Mouse (Mus musculus) left cerebral cortex, postnatal 14 days (tissue): ENCODE measurements around the gene Rps3. TPM values are rescaled to one million over a fixed set of nuclear protein-coding genes. Genes with fewer than 3 reads are reported as not detected.
"Not testable (repeated sequence)": the region's sequence is repeated elsewhere in the genome, so short reads cannot be mapped to it uniquely, and the experiment has no call there.

ENCODE experiments used
- DNase-seq, 2 experiments: peaks; one replicate each; pipeline ENCODE4 v3.0.0; 2021 to 2022; ENCODE audit warnings: low spot score in 2 of 2, mixed read lengths in 1 of 2
- intact Hi-C: fragments of 180-260 bp; cut with DNase I; formaldehyde crosslinking; loops from one replicate; pipeline ENCODE4 v1.15.1; 2025
- long read RNA-seq, 2 experiments: library from polyadenylated mRNA; stranded (forward); transcript quantifications; one replicate each; pipeline ENCODE4 v2.0.0; 2021
- total RNA-seq, 2 experiments: library from RNA; stranded (reverse); gene quantifications; 2 replicates each; pipeline ENCODE4 v1.2.3; 2021

Gene Rps3
- total RNA-seq: 100 to 1,000 TPM; 221 to 235 TPM
- long read RNA-seq, experiment 1, transcript Rps3-201 (7 exons, 1,908 nt): major isoform, 164 of 174 reads
- long read RNA-seq, experiment 1, partial matches to known transcripts: 9 of 174 reads
- long read RNA-seq, experiment 1, other reads (novel, unspliced or antisense): 1 of 174 reads
- long read RNA-seq, experiment 2, transcript Rps3-201 (7 exons, 1,908 nt): major isoform, 124 of 134 reads
- long read RNA-seq, experiment 2, partial matches to known transcripts: 9 of 134 reads
- long read RNA-seq, experiment 2, other reads (novel, unspliced or antisense): 1 of 134 reads

DNA sequence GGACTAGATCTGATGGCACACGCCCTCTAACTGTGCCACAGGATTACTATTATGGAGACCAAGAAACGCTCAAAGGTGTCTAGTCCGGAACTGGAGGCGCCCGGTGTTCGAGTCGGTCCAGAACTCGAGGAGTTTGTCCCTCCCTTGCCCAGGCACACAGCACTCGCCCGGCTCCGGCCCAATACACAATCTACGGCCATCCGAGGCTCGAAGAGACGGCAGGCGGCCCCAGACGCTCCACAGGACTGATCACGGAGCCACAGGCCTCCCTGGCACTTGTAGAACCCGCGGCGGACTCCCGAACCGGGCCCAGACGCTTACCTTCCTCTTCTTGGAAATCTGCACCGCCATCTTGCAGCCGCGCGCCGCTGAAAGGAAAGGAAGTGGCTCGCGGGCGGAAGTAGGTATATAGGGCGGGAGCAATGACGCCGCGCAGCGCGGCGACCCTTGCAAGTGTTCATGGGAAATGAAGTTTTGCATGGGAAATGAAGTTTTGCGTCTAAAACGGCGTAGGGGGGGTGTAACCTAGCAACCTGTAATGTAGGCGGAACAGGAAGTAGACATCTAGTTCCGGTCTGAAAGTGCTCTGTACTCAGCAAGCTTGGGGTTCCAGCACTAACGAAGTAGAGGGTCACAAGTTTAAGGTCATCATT lies at the start of gene Rps3:
TSS of gene Rps3 (minus strand) at position 468 of the 653 bp plus-strand sequence.
- peak; percentile 95 to 98 for DNase-seq
- intact Hi-C loops: no loop called here

DNA sequence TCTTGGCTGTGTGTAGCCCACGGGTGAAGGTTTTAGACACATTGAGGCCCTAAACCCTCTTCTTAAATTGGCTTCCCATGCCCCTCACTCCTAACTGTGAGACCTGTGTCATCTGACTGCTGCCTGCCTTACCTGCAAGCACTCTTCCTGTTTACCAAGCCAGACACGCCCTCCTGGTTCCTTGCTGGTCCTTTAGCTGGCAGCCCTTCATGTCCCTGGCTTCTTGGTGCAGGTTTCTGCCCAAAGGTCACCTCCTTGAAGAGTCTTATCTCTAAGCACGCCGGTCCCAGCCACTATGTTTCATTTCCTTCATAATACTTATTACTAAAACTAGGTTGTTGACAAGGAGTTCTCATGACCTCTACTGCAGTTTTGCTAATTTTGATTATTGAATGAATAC lies 49.0 kb upstream of the Rps3 start:
- intact Hi-C loops: no loop called here
- DNase-seq: no peak

DNA sequence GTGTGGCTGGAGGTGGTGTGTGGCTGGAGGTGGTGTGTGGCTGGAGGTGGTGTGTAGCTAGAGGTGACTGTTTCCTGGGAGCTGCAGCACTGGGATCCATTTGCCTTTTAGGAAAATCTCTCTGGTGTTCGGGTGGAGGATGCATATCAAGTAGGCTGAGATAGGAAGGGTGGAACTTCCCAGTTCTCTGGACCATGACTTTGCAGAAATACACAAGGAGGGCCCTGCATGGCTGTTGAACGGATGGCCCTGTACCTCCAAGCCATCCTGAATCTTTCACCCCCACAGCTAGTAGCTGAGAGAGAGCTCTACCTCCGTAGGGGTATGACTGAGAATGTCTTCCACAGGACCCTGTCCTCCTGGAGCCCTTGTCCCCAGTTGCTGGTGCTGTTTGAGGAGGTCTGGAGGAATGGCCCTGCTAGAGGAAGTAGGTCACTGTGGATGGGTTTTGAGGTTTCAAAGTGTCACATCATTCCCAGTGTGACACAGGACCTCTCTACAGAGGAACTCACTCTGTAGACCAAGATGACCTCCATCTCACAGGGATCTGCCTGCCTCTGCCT lies 48.0 kb upstream of the Rps3 start:
- DNase-seq: no peak
- intact Hi-C loops: no loop called here

DNA sequence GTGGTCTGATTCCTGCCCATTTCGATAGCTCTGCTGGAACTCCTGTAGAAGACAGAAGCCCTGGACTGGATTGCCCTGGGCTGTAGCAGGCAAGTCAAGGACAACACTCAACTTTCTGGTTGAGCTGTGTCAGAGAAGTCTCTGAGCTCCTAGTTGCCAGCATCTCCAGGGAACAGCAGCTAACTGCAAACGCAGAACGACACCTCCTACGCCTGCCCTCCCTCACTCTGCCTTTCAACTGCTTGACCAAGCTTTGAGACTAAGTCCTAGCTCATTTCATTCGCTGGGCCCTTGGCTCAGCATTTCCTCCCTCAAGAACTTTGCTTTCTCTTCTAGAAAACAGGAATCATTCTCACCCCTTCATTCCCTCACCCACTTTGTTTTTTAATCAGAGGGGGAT lies 45.9 kb upstream of the Rps3 start:
- intact Hi-C loops: no loop called here
- no peak for DNase-seq

DNA sequence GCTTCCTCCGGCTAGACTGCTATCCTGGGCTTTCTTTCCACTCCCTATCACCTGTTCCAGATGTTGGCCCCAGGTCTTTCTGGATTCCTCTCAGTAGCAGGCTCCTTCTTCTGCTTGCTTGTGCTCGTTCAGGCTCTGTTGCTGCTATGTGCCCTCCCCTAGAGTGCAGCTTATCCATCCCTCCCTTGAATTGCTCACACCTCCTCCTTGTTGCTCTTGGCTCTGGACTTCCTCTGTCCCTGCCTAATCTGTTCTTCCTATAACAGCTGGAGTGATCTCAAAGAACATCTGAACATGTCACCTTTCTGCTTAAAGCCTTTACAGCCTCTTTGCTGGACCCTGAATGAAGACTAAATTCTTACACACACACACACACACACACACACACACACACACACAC lies 45.0 kb upstream of the Rps3 start:
- no peak for DNase-seq
- intact Hi-C loops: no loop called here

DNA sequence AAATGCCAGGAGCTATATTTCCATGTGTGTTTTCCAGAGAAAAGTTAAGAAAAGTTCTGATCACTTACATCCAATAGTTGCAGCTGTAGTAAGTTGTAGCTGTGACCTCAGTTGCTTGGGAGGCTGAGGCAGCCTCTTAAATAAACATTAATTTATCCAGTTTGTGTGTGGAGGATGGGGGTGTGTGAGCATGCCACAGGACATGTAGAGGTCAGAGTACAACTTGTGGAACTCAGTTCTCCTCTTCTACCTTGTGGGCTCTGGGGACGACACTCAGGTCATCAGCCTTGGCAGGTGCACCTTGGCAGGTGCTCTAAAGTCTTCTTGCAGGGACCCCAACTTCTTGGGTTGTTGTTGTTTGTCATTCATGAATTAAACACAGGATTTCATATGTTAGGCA lies 40.3 kb upstream of the Rps3 start:
- intact Hi-C loops: no loop called here

DNA sequence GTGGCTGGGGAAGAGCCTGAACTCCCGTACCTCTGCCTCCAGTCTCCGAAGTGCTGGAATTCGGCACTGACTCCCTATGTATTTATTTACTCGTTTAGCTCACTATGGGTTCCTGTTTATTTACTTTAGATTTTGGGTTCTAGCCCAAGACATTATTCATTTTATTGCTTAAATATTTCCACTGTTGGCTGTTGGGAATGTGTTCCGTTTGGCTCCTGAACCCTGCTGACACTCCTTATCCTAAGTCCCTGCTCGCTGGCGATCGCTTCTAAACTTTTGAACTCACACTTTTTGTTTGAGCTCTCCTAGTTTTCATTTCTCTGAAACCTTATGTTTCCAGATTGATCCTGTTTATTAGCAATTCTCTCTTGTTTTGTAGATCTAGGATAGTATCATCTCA lies 39.6 kb upstream of the Rps3 start:
- no peak for DNase-seq
- intact Hi-C loops: no loop called here

More for the DNA sequence above, 40.3 kb upstream of the Rps3 start:
- DNase-seq: no peak

DNA sequence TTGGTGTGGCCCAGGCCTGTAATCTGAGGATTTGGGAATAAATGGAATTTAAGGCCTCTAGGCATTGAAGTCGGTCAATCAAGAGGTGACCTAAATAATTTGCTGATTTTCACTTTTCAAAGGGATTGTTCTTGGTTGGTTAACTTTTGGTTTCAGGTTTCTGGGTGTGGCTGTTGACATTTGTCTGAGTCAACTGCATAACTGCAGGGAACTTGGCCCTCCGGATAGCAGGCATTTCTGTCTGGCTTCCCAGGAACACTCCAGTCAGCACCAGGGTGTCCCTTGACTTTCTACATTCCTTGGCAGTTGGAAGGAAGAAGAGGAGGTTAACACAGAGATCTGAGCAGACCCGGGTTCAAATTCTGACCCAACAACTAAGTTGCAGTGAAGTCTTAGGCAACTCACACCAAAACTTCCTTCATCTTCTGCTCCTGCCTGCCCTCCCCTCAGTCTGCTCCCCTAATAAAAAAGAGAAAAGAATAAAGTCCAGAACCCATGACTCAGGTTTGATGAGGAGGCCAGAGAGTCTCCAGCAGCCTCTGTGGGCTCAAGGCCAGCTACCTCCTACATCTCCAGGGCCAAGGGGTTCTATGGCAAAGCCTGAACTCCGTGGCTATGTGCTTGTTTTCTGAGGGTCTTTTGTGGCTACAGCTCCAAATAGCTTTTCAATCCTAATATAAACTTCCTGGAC lies 35.6 kb upstream of the Rps3 start:
- intact Hi-C loops: no loop called here
- no peak for DNase-seq

DNA sequence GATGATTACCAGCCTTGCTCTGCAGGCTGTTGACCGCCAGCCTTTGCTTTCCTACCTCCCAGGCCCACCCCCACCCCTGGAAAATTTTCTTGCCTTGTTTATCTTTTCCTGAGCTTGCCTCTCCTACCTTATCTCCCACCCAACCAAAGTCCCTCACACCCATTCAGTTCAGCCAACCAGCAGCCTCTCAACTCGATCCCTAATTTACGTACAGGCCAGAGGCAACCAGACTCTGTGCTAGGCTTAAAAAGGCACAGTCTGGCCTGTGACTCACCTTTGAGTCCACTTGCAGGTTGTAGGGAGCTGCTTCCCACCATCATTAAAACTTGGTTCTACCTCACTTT lies 33.2 kb upstream of the Rps3 start:
- intact Hi-C loops: no loop called here
- no peak for DNase-seq

DNA sequence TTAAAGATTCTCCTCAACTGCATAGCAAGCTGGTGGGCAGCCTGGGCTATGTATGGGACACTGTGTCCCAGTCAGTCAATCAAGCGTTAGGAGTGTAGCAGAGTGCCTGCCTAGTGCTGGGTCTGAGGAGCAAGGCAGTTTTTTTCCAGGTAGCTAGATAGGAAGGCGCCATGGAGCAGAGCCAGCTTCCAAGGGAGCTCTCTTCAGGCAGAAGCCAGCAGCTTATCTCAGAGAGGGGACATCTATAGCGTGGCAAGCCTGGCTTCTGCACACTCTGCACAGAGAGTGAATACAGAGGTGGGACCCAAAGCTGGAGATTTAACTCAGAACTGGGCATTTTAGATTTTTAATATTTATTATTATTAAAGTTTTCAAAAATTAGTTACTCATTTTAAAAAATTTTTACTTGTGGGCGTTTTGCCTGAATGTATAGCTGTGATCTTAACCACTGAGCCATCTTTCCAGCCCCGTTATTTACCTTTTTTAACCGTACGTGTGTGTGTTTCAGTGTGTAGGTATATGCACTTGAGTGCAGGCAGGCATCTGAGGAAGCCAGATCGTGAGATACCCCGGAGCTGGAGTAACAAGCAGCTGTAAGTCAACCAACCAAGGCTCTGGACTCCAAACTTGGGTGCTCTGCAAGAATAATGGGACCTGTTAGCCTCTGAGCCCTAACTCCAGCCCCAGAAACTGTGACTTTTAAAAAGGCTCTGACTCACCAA lies 32.7 kb upstream of the Rps3 start:
- no peak for DNase-seq
- intact Hi-C loops: no loop called here

DNA sequence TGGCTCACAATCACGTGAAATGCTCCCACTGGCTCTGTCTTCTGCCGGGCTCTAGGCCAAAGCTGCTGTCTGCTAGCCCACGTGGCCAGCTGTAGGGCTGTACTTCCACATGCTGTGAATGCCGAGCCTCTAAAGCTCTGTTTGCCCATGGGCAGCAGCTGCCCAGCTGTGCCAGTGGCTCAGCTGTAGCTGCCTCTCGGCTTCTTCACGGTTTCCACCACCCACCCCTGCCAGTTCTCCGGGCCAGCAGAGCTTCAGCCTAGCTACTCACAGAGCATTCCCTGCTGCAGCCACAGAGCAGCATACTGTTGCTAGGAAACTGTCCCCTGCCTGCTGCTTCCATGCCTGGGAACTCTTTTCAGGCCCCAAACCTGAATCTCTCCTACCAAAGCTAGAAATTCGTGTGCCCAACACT lies 26.6 kb upstream of the Rps3 start:
- DNase-seq: peak; percentile 62 to 87
- intact Hi-C loops: no loop called here

DNA sequence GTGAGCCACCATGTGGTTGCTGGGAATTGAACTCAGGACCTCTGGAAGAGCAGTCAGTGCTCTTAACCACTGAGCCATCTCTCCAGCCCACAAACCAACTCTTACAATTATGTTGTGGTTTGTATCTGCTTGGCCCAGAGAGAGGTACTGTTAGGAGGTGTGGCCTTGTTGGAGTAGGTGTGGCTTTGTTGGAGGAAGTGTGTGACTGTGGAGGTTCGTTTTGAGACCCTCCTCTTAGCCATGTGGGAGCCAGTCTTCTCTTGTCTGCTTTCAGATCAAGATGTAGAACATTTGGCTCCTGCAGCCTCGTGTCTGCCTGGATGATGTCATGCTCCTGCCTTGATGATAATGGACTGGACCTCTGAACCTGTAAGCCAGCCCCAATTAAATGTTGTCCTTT lies 24.6 kb upstream of the Rps3 start:
- intact Hi-C loops: loop anchor here (5.0 kb wide), 1 partner anchor 289 kb away; no protein-coding TSS in a partner anchor
- DNase-seq: not testable (repeated sequence)

DNA sequence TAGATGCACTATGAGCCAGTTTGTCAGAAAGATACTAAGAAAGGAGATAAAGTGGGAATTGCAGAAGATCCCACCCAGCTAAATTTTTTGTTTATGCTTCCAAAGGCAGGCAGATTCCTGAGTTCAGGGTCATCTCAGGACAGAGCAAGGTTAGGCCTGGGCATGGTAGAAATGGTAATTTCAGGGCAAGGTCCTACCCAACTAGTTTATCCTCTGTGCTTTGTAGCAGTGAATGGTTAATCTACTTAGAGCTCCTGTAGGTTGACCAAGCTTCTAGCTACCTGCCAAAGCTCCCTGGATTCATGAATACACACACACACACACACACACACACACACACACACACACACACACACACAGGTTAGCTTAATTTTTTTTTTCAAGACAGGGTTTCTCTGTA lies 21.0 kb upstream of the Rps3 start:
- no peak for DNase-seq
- intact Hi-C loops: no loop called here

DNA sequence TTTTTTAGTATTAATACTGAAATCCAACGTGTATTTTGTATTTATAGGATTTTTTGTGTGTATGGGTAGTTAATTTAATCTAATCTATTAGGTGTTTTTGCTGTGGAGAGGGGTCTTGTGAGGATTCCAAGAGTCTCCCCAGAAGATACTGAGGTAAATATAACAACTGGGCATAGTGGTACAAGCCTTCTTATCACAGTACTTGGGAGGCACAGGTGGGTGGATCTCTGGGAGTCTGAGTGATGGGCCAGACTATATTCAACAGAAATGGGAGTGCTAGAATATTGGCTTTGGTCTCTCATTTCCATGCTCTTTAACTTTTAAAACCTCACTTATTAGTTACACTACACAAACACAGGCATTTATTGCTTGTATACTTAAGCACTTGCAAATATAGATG lies 17.6 kb upstream of the Rps3 start:
- intact Hi-C loops: no loop called here

DNA sequence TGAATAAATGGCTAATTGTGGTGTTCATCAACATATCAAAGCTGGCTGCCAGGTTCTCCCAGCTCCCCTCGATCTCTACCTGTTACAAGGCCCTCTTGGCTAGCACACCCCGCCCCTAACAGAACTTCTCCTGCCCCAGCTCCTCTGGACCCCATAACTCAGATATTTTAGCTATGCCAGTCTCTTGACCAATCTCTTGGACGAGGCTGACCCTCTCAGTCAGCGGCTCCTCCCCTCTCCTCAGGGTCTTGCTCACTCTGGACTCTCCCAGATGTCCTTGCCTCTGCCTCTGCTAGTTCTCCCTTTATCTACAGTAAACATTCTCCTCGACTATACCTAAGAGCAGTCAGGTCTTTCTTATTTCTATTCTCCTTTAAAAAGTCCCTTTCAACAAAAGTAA lies 17.1 kb upstream of the Rps3 start:
- intact Hi-C loops: loop anchor here (1.0 kb wide), 2 partner anchors 56 to 90 kb away; no protein-coding TSS in a partner anchor

More for the DNA sequence above, 17.6 kb upstream of the Rps3 start:
- no peak for DNase-seq

DNA sequence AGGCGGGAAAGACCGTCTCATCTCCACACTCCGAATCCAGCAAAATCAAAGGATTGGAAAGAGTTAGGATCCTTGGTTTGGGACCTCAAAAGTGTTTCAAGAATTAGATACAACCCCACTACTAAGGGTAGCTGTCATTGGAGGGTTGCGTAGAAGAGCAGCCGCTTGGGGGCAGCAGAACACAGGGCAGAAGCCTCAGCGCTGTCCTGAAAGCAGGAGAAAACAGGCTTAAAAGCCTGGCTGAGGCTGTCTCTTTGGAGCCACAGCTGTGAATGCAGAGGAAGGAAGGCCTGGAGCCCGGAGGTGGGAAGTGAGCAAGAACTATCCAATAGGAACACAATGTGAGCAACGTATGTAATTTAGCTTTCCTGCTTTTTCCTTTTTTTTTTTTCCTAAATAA lies 16.7 kb upstream of the Rps3 start:
- intact Hi-C loops: loop anchor here (1.0 kb wide), 2 partner anchors 56 to 90 kb away; no protein-coding TSS in a partner anchor
- DNase-seq: peak; percentile 87 to 91

More for the DNA sequence above, 17.1 kb upstream of the Rps3 start:
- no peak for DNase-seq

DNA sequence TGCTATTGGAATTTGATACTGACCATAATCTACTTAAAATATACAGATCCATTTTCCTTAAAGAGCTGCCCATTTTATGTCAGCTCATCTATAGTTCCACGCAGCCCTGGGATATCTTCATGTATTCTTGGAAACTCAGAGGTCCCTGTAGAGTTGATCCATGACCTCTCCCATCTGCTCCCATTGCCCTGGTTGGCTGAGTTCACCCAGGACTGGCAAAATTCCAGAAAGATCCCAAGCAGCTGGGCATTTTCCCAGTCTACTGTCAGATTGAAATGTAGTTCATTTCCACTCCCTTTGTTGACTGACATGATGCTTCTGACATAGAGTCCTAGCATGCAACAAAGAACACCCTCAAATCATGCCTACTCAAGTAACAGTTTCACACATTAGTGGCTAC lies 15.6 kb upstream of the Rps3 start:
- intact Hi-C loops: loop anchor here (10.0 kb wide), 1 partner anchor 376 kb away; no protein-coding TSS in a partner anchor
- DNase-seq: no peak

DNA sequence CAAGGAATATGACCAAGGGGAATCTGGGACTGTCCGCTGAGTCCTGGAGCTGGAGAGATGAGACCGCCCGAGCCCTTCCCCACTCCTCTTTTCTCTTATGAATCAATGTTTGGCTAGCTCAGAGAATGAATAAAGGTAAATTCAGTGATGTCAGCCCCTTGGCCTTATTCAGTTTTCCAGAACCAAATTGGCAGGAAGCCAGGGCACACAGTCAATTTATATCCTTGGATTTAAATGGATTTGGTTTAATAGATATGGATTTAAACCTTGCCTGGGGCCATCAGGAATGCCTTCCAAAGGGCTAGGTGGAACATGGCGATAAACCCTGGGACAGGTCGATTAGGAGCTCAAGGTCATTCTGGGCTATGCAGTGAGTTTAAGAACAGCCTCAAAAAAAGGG lies 6.2 kb upstream of the Rps3 start:
- DNase-seq: no peak
- intact Hi-C loops: loop anchor here (10.0 kb wide), 1 partner anchor 385 kb away; no protein-coding TSS in a partner anchor

DNA sequence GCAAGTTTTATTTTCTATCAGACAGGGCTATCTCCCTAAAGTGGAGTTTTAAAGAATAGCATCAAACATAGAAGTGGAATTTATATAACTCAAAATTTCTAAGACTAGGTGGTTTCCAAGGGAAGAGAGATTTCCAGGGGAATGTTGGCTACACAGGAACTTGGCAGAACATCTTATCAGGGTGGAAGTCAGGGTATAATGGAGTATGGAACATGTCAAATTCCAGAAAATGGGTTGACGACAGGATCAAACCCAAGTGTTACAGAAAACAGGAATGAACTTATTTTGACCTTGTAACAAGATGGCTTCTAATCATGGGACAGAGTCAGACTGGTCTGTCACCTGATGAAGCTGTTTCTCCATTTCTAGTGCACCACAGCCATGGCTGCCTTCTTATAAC lies 1.1 kb upstream of the Rps3 start:
- intact Hi-C loops: no loop called here

DNA sequence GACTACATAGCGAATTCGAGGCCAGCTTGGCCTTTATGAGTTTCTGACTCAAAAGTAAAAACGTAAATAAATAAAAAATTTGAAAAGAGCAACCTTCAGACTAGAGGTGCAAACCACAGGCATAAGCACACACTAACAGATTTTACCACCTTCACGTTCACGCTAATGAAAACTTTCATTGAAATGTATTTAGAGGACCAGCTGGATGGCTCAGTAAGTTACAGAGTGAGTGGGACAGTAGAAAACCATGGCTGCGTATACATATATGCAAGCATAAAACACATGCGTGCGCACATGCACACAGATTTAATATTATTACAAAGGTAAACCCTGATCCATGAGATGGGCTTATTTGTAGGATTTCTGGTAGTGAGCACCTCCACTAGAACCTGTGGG lies 384 bp upstream of the Rps3 start:
- intact Hi-C loops: no loop called here
- no peak for DNase-seq

More for the DNA sequence above, 1.1 kb upstream of the Rps3 start:
- no peak for DNase-seq
